ENCODE assay signal across 9 mouse cellular contexts in genomic region chr3:26834178-26835050, GRCm38 (mm10).
DNase-seq lines count a peak whose midpoint lies in the region; ATAC-seq and TF ChIP-seq lines count a peak whose summit lies in the region.
"Had no signal": no experiment of that assay in that cellular context is flagged by ENCODE, and none has a peak within 500 bp of the region (broad histone marks: within the 10 kb centered on the region; RNA-seq: fewer than 3 reads in every experiment).

No protein-coding gene starts in this region.

- peak; percentile 86 for ATAC-seq in forebrain, postnatal 0 days

- peak; percentile 79 for TF ChIP-seq CTCF in forebrain, postnatal 0 days (IDR thresholded peaks at IDR 0.05; ENCODE audit: low read depth)
- peak; percentile 59 for TF ChIP-seq CTCF in left cerebral cortex, adult 2 months (IDR thresholded peaks at IDR 0.05)
- no peak for TF ChIP-seq CTCF in gastrocnemius, adult 2 months (IDR thresholded peaks at IDR 0.05)

- peak; percentile 11 for DNase-seq in kidney, adult 9 months
- no peak for DNase-seq in kidney, postnatal 25 days
- peak; percentile 12 for DNase-seq in adrenal gland, postnatal 25 days
- peak; percentile 76 for DNase-seq in forebrain, postnatal 0 days
- DNase-seq in left cerebral cortex, adult 2 months (ENCODE audit: extremely low spot score in 1 of 2, low spot score in 2 of 2) = peak; percentile 37 to 63
- DNase-seq in retina, postnatal 1 day = peak; percentile 78
- no peak for DNase-seq in thymus, adult 18-20 months
- no peak for DNase-seq in gastrocnemius, adult 2 months

- H3K36me3 ChIP-seq in forebrain, postnatal 0 days (ENCODE audit: insufficient read depth) = no peaks in the 10 kb centered on the region
- H3K36me3 ChIP-seq: limb, embryonic 12.5 days had no signal

- WGBS in forebrain, postnatal 0 days = 44% methylated on average over 21 of the region's 21 CpGs

- intact Hi-C loops in left cerebral cortex, adult 2 months (cut with DNase I) = loop anchor here (1.0 to 5.0 kb wide), 3 partner anchors 8 to 502 kb away; partner anchors contain the start of gene Nlgn1
- intact Hi-C loops in gastrocnemius, adult 2 months (cut with DNase I) = no loop called here

- no peak overlapping the region for H3K4me3 ChIP-seq in forebrain, postnatal 0 days (ENCODE audit: low read depth, low read length)
- H3K4me3 ChIP-seq in left cerebral cortex, adult 2 months = no peak overlapping the region
- H3K4me3 ChIP-seq in gastrocnemius, adult 2 months = no peak overlapping the region
- H3K4me3 ChIP-seq: limb, embryonic 12.5 days had no signal

- no peak overlapping the region for H3K27ac ChIP-seq in forebrain, postnatal 0 days (ENCODE audit: low read depth, low read length)
- H3K27ac ChIP-seq in left cerebral cortex, adult 2 months = no peak overlapping the region
- no peak overlapping the region for H3K27ac ChIP-seq in gastrocnemius, adult 2 months
- H3K27ac ChIP-seq: limb, embryonic 12.5 days had no signal

- no peaks in the 10 kb centered on the region for H3K27me3 ChIP-seq in forebrain, postnatal 0 days (ENCODE audit: insufficient read depth, low read length)
- H3K27me3 ChIP-seq: limb, embryonic 12.5 days had no signal

- H3K9me3 ChIP-seq in forebrain, postnatal 0 days (ENCODE audit: low read length) = no peaks in the 10 kb centered on the region
- H3K9me3 ChIP-seq: limb, embryonic 12.5 days had no signal

- H3K4me1 ChIP-seq in forebrain, postnatal 0 days (ENCODE audit: insufficient read depth) = peaks cover 12% of the 10 kb centered on the region; the same call in 1 of the 2 replicates
- H3K4me1 ChIP-seq: limb, embryonic 12.5 days had no signal

- H3K4me2 ChIP-seq in forebrain, postnatal 0 days (ENCODE audit: low read depth) = no peak overlapping the region
- H3K4me2 ChIP-seq: limb, embryonic 12.5 days had no signal

- H3K9ac ChIP-seq in forebrain, postnatal 0 days = no peak overlapping the region
- H3K9ac ChIP-seq: limb, embryonic 12.5 days had no signal

Comparison
In these comparisons a context has a peak if more than half of its experiments do, and no peak if none do; other contexts are left out.
1. DNase-seq: peak in kidney, adult 9 months (single experiment), adrenal gland, postnatal 25 days (single experiment), forebrain, postnatal 0 days (single experiment), left cerebral cortex, adult 2 months (2 of 2) and retina, postnatal 1 day (single experiment); none in kidney, postnatal 25 days (0 of 2), thymus, adult 18-20 months (0 of 2) and gastrocnemius, adult 2 months (single experiment).